Mouse (Mus musculus) heart, postnatal 36 days (tissue): ENCODE data around the gene Hist3h2ba. TPM values are rescaled to one million over a fixed set of nuclear protein-coding genes. Genes with fewer than 3 reads are reported as not detected.
A peak's percentile ranks its signal among the peaks of the same experiment; 100 is the strongest.

Experiments
- DNase-seq, 2 experiments: peaks; one replicate each; pipeline ENCODE4 v3.0.0; 2021 to 2022
- intact Hi-C: fragments of 180-260 bp; cut with DNase I; formaldehyde crosslinking; loops from one replicate; pipeline ENCODE4 v1.15.1; 2025
- total RNA-seq, 2 experiments: library from RNA; stranded (reverse); gene quantifications; 2 replicates each; pipeline ENCODE4 v1.2.3; 2021

Gene Hist3h2ba
- total RNA-seq, 2 experiments from 2014 or later, result 2.2 to 2.5 TPM

- intact Hi-C loops, result loop anchor here (10.0 kb wide), 2 partner anchors 245 to 1455 kb away; partner anchors contain the start of genes 2310033P09Rik, Atpaf2, Gid4 and Mrpl55
- DNase-seq, result peak; percentile 64 to 79
Measured at GRCm38 (mm10) chr11:58959921-58960465, 11.3 kb downstream of the Hist3h2ba start.

GRCm38 (mm10) chr11:58961364-58962177 lies 12.9 kb downstream of the Hist3h2ba start:
- intact Hi-C loops, result no loop called here
- no peak for DNase-seq

GRCm38 (mm10) chr11:58963543-58963942 lies 14.8 kb downstream of the Hist3h2ba start:
- intact Hi-C loops, result no loop called here
- no peak for DNase-seq

GRCm38 (mm10) chr11:58964216-58964615 lies 15.5 kb downstream of the Hist3h2ba start:
- intact Hi-C loops, result no loop called here

GRCm38 (mm10) chr11:58965001-58965760 lies 16.5 kb downstream of the Hist3h2ba start:
- intact Hi-C loops, result loop anchor here (5.0 kb wide), 1 partner anchor 47 kb away; no protein-coding TSS in a partner anchor

More at GRCm38 (mm10) chr11:58964216-58964615, 15.5 kb downstream of the Hist3h2ba start:
- no peak for DNase-seq

GRCm38 (mm10) chr11:58967346-58967745 lies 18.6 kb downstream of the Hist3h2ba start:
- intact Hi-C loops, result loop anchor here (5.0 kb wide), 1 partner anchor 45 kb away; no protein-coding TSS in a partner anchor
- DNase-seq, result no peak

More at GRCm38 (mm10) chr11:58965001-58965760, 16.5 kb downstream of the Hist3h2ba start:
- DNase-seq, result no peak

GRCm38 (mm10) chr11:58968551-58968950 lies 19.8 kb downstream of the Hist3h2ba start:
- DNase-seq, result no peak
- intact Hi-C loops, result loop anchor here (5.0 kb wide), 1 partner anchor 44 kb away; no protein-coding TSS in a partner anchor

- intact Hi-C loops, result loop anchor here (5.0 kb wide), 1 partner anchor 43 kb away; no protein-coding TSS in a partner anchor
Measured at GRCm38 (mm10) chr11:58969027-58969426, 20.3 kb downstream of the Hist3h2ba start.

GRCm38 (mm10) chr11:58969659-58970058 lies 20.9 kb downstream of the Hist3h2ba start:
- intact Hi-C loops, result loop anchor here (5.0 kb wide), 1 partner anchor 43 kb away; no protein-coding TSS in a partner anchor
- no peak for DNase-seq

More at GRCm38 (mm10) chr11:58969027-58969426, 20.3 kb downstream of the Hist3h2ba start:
- DNase-seq, result no peak

GRCm38 (mm10) chr11:58970831-58971530 lies 22.3 kb downstream of the Hist3h2ba start:
- no peak for DNase-seq
- intact Hi-C loops, result no loop called here

- no peak for DNase-seq
- intact Hi-C loops, result no loop called here
Measured at GRCm38 (mm10) chr11:58971796-58972195, 23.1 kb downstream of the Hist3h2ba start.

- intact Hi-C loops, result no loop called here
- no peak for DNase-seq
Measured at GRCm38 (mm10) chr11:58974414-58974813, 25.7 kb downstream of the Hist3h2ba start.

- DNase-seq, result no peak
- intact Hi-C loops, result loop anchor here (5.0 kb wide), 1 partner anchor 130 kb away; the partner anchor contains the start of gene Gm12258
Measured at GRCm38 (mm10) chr11:58977150-58977549, 28.4 kb downstream of the Hist3h2ba start.

GRCm38 (mm10) chr11:58977607-58978026 lies 28.9 kb downstream of the Hist3h2ba start:
- no peak for DNase-seq
- intact Hi-C loops, result loop anchor here (2.0 to 5.0 kb wide), 2 partner anchors 21 to 130 kb away; partner anchors contain the start of gene Gm12258

GRCm38 (mm10) chr11:58978027-58978705 lies 29.4 kb downstream of the Hist3h2ba start, which contains the start of gene Trim11:
Trim11 (plus strand) TSS chr11:58978093.
- intact Hi-C loops, result loop anchor here (2.0 to 5.0 kb wide), 2 partner anchors 21 to 131 kb away; partner anchors contain the start of gene Gm12258
- peak; percentile 68 to 74 for DNase-seq

- intact Hi-C loops, result loop anchor here (2.0 to 5.0 kb wide), 2 partner anchors 22 to 131 kb away; partner anchors contain the start of gene Gm12258
- DNase-seq, result no peak
Measured at GRCm38 (mm10) chr11:58978706-58979030, 29.9 kb downstream of the Hist3h2ba start.

GRCm38 (mm10) chr11:58979183-58979582 lies 30.5 kb downstream of the Hist3h2ba start:
- no peak for DNase-seq
- intact Hi-C loops, result loop anchor here (2.0 to 5.0 kb wide), 2 partner anchors 22 to 132 kb away; partner anchors contain the start of gene Gm12258

GRCm38 (mm10) chr11:58979661-58980060 lies 30.9 kb downstream of the Hist3h2ba start:
- DNase-seq, result no peak
- intact Hi-C loops, result loop anchor here (2.0 to 5.0 kb wide), 2 partner anchors 23 to 132 kb away; partner anchors contain the start of gene Gm12258
